ENCODE assay signal across 21 mouse cellular contexts in the genomic region with DNA sequence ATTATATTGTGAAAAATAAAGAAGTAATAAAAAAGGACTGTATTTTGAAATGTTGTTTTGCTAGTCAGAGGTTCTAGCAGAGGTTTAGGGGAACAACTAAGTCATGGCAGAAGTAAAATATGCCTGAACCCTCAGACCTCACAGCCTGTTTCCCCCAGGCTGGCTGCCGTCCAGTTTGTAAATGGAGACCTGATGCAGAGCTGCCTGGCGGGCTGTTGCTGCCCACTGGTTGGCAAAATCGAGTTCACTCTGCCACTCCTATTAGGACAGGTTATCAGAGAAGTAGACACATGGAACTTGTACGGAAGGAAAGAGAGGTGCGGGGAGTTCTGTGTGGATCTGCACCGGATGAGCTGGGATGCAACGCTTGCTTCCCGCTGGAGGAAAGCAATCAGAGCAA.
DNase-seq lines count a peak whose midpoint lies in the region; ATAC-seq and TF ChIP-seq lines count a peak whose summit lies in the region.
"Had no signal": no experiment of that assay in that cellular context is flagged by ENCODE, and none has a peak within 500 bp of the region (broad histone marks: within the 10 kb centered on the region; RNA-seq: fewer than 3 reads in every experiment).

No protein-coding gene starts in this region.

- no peak overlapping the region for H3K4me2 ChIP-seq in limb, embryonic 14.5 days (replicated peaks; ENCODE audit: low read depth, low read length, severe bottlenecking)
- H3K4me2 ChIP-seq: embryonic facial prominence, embryonic 15.5 days; hindbrain, embryonic 12.5 days had no signal

- H3K9ac ChIP-seq in limb, embryonic 14.5 days (ENCODE audit: low read depth, low read length, severe bottlenecking): no peak overlapping the region
- H3K9ac ChIP-seq: embryonic facial prominence, embryonic 15.5 days; hindbrain, embryonic 12.5 days had no signal

- DNase-seq in cerebellum, postnatal 36 days: peak; percentile 11 to 12
- DNase-seq in cerebellum, adult 11-12 months: no peak
- DNase-seq in limb, embryonic 14.5 days (ENCODE audit: low spot score): peak; percentile 20
- DNase-seq in limb, embryonic 10.5 days (ENCODE audit: low spot score): no peak
- peak; percentile 33 for DNase-seq in brain, embryonic 14.5 days (ENCODE audit: low read depth)
- no peak for DNase-seq in adrenal gland, postnatal 25 days
- DNase-seq: adrenal gland, adult 8-10 months; cerebellum, adult 9-11 months; gastrocnemius, adult 2 months; heart, adult 18-20 months; heart, postnatal 10 days; heart, postnatal 4 days; kidney, adult 11 months had no signal

- TF ChIP-seq CTCF in brain, embryonic 14.5 days (IDR thresholded peaks at IDR 0.05; ENCODE audit: borderline replicate concordance, extremely low read depth, insufficient read depth, insufficient read length): no peak

- no peak for ATAC-seq in limb, embryonic 14.5 days (ENCODE audit: low FRiP score, low read depth)
- ATAC-seq: forebrain, embryonic 14.5 days; hindbrain, embryonic 16.5 days; inflammation-experienced regulatory T-cells, adult 6 months had no signal

- H3K27me3 ChIP-seq in limb, embryonic 14.5 days (ENCODE audit: control insufficient read depth, insufficient read depth, low read length): no peaks in the 10 kb centered on the region
- no peaks in the 10 kb centered on the region for H3K27me3 ChIP-seq in limb, embryonic 10.5 days (ENCODE audit: low read depth, poor library complexity, severe bottlenecking)
- H3K27me3 ChIP-seq: embryonic facial prominence, embryonic 15.5 days; hindbrain, embryonic 12.5 days had no signal

- H3K27ac ChIP-seq in limb, embryonic 14.5 days (replicated peaks; ENCODE audit: low read depth, low read length): no peak overlapping the region
- no peak overlapping the region for H3K27ac ChIP-seq in limb, embryonic 10.5 days
- H3K27ac ChIP-seq: embryonic facial prominence, embryonic 15.5 days; forebrain, embryonic 10.5 days; gastrocnemius, adult 2 months; heart, embryonic 10.5 days; hindbrain, embryonic 12.5 days had no signal

- 55% methylated on average over 8 of the region's 8 CpGs for WGBS in limb, embryonic 14.5 days
- WGBS in limb, embryonic 10.5 days: 79% methylated on average over 8 of the region's 8 CpGs

- TF ChIP-seq POLR2A in limb, embryonic 14.5 days (IDR thresholded peaks at IDR 0.05; ENCODE audit: borderline replicate concordance, extremely low read depth, insufficient read depth, insufficient read length): no peak
- TF ChIP-seq POLR2A in brain, embryonic 14.5 days (IDR thresholded peaks at IDR 0.05; ENCODE audit: borderline replicate concordance, extremely low read depth, insufficient read depth, insufficient read length, poor library complexity, severe bottlenecking): no peak

- no peaks in the 10 kb centered on the region for H3K9me3 ChIP-seq in limb, embryonic 14.5 days (ENCODE audit: control insufficient read depth, low read length)
- no peaks in the 10 kb centered on the region for H3K9me3 ChIP-seq in limb, embryonic 10.5 days (replicated peaks)
- H3K9me3 ChIP-seq: embryonic facial prominence, embryonic 15.5 days; forebrain, embryonic 10.5 days; heart, embryonic 10.5 days; hindbrain, embryonic 12.5 days had no signal

- H3K36me3 ChIP-seq in limb, embryonic 14.5 days (ENCODE audit: control insufficient read depth, insufficient read depth, low read length): no peaks in the 10 kb centered on the region
- H3K36me3 ChIP-seq in limb, embryonic 10.5 days: no peaks in the 10 kb centered on the region
- H3K36me3 ChIP-seq: embryonic facial prominence, embryonic 15.5 days; forebrain, embryonic 10.5 days; heart, embryonic 10.5 days; hindbrain, embryonic 12.5 days had no signal

- peaks cover 1% of the 10 kb centered on the region; the same call in 1 of the 2 replicates for H3K4me1 ChIP-seq in limb, embryonic 14.5 days (ENCODE audit: control insufficient read depth, insufficient read depth, low read length)
- H3K4me1 ChIP-seq in limb, embryonic 10.5 days: no peaks in the 10 kb centered on the region
- H3K4me1 ChIP-seq: embryonic facial prominence, embryonic 15.5 days; heart, embryonic 10.5 days; hindbrain, embryonic 12.5 days had no signal

- H3K4me3 ChIP-seq in limb, embryonic 14.5 days (replicated peaks; ENCODE audit: low read length): no peak overlapping the region
- H3K4me3 ChIP-seq in limb, embryonic 10.5 days: no peak overlapping the region
- H3K4me3 ChIP-seq: embryonic facial prominence, embryonic 15.5 days; erythroblast, embryonic 14.5 days; forebrain, embryonic 10.5 days; gastrocnemius, adult 2 months; heart, embryonic 10.5 days; hindbrain, embryonic 12.5 days had no signal

Comparison
In these comparisons a context has a peak if more than half of its experiments do, and no peak if none do; other contexts are left out.
1. DNase-seq: peak in cerebellum, postnatal 36 days (2 of 2), limb, embryonic 14.5 days (single experiment) and brain, embryonic 14.5 days (single experiment); none in cerebellum, adult 11-12 months (single experiment), limb, embryonic 10.5 days (single experiment) and adrenal gland, postnatal 25 days (single experiment).